Mouse (Mus musculus) heart, postnatal 0 days (tissue): ENCODE measurements around the gene Foxp1.

ENCODE experiments used
- CTCF ChIP-seq: IDR thresholded peaks from 2 replicates; pipeline ENCODE4 v1.5.1; 2016; ENCODE audit warnings: antibody characterized with exemption, control low read depth, low read depth
- EP300 ChIP-seq: IDR thresholded peaks from 2 replicates; pipeline ENCODE4 v1.6.1; 2016; ENCODE audit warnings: antibody characterized with exemption, low read depth

GRCm38 (mm10) chr6:99038977-99039376 lies 483.5 kb downstream of the Foxp1 start:
- TF ChIP-seq CTCF: no peak
- TF ChIP-seq EP300: no peak
